Mouse (Mus musculus) forebrain, embryonic 14.5 days (tissue): ENCODE measurements around the gene Smtnl2. TPM values are rescaled to one million over a fixed set of nuclear protein-coding genes. Genes with fewer than 3 reads are reported as not detected.

ENCODE experiments used
- ATAC-seq: fragments of 200-750 bp; cut with Nextera tagmentation; 2 replicates; pipeline ENCODE4 v1.8.0; 2017; ENCODE audit warnings: mild to moderate bottlenecking, moderate library complexity
- DNase-seq: peaks from one replicate; pipeline ENCODE4 v3.0.0-alpha.2; 2015; ENCODE audit warnings: low spot score
- H3K27ac ChIP-seq: fragments of 300-500 bp; sonication (generic); 2 replicates; pipeline ENCODE4 v1.5.1; 2014; ENCODE audit warnings: low read depth, mild to moderate bottlenecking, control low read depth, low read length, moderate library complexity
- H3K27me3 ChIP-seq: fragments of 300-500 bp; sonication (generic); replicated peaks from 2 replicates; pipeline ENCODE4 v1.6.1; 2014; ENCODE audit warnings: low read length, control low read depth, mixed read lengths; ENCODE audit not compliant: control insufficient read depth, insufficient read depth
- H3K36me3 ChIP-seq: fragments of 300-500 bp; sonication (generic); 2 replicates; pipeline ENCODE4 v1.6.1; 2014; ENCODE audit warnings: low read length, control low read depth; ENCODE audit not compliant: control insufficient read depth, insufficient read depth
- H3K4me1 ChIP-seq: fragments of 300-500 bp; sonication (generic); 2 replicates; pipeline ENCODE4 v1.6.1; 2014; ENCODE audit warnings: antibody characterized with exemption, low read length, control low read depth; ENCODE audit not compliant: control insufficient read depth, insufficient read depth
- H3K4me2 ChIP-seq: fragments of 300-500 bp; sonication (generic); 2 replicates; pipeline ENCODE4 v1.6.1; 2014; ENCODE audit warnings: mild to moderate bottlenecking, control low read depth, low read length
- H3K4me3 ChIP-seq: fragments of 300-500 bp; sonication (generic); 2 replicates; pipeline ENCODE4 v1.5.1; 2014; ENCODE audit warnings: low read depth, low read length, control low read depth
- H3K9ac ChIP-seq: fragments of 300-500 bp; sonication (generic); 2 replicates; pipeline ENCODE4 v1.6.1; 2014; ENCODE audit warnings: mild to moderate bottlenecking, low read length, control low read depth, moderate library complexity
- H3K9me3 ChIP-seq: fragments of 300-500 bp; sonication (generic); replicated peaks from 2 replicates; pipeline ENCODE4 v1.6.1; 2016; ENCODE audit warnings: low read length, control low read depth, mixed read lengths; ENCODE audit not compliant: control insufficient read depth
- WGBS: fragments of 180-500 bp; shearing (Covaris S2); extraction: QIAGEN DNeasy Blood & Tissue Kit; methylation state at CpG from one replicate; pipeline ENCODE4 v1.1.7; 2014; 5-methylcytosine and 5-hydroxymethylcytosine counted together
- polyA plus RNA-seq: library from polyadenylated mRNA; unstranded; fragments of >200 nt; fragmentation: Nextera tagmentation; extraction: Ambion mirVana; gene quantifications from 2 replicates; pipeline ENCODE4 v1.2.1, GENCODE M21; 2014

The Smtnl2 gene
- polyA plus RNA-seq, 1 experiment from 2014 or later: 1.4 TPM

- 0 out of 2 replicates have a peak, but pooled peaks cover 7% of the 10 kb centered on the region for H3K4me1 ChIP-seq
- peak within 1 kb of the TSS; percentile 58 for H3K27ac ChIP-seq
- ATAC-seq: no peak
These were observed 49.2 kb downstream of the Smtnl2 start, which contains the start of gene Tekt1 for GRCm38 (mm10) chr11:72362347-72362741. Gene Tekt1 (minus strand): TSS chr11:72362442.

DNA sequence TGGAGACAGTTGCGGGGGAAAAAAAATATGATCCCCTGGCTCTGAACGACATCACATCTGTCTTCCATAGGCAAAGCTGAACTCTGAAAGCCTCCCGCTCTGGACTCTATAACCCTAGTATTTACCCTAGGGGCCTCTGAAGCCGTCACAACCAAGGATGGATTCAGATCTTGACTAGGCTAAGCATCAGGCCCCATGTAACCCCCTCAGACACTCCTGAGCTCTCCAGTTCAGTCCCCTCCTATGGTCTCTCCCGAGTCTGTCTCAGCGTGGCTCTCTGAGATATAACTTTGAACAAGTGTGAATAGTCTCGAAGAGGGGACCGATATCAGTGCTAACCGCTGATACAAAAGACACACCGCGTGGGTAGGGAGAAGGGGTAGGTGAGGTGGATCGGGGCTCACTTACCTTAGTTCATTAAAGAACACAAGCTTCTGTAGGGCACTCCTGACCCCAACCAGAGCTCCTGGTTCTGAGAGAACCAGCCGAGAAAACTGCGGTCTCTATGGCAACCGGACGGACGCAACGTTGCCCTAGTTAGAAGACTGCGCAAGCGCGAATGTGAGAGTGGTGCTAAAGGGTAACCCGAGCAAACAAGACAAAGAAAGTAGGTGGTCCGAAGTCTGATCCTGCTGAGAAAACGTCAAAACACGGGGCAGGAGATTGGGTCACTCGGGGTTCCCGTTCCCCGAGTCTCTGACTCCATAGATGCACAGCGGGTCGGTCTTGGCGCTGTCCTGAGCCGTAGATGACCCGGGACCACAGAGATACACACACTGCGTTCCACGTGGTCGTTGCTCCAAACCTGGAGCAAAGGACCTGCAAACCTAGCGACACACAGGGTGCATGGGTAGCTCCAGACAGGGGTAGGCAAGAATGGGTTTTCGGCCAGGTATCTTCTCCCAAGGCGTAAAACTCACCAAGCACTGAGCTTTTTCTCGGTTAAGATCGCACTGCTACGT, 49.8 kb downstream of the Smtnl2 start:
- ATAC-seq (peak; percentile 94), DNase-seq (peak; percentile 97)
- Histone ChIP-seq H3K27me3 (no peaks in the 10 kb centered on the region), H3K9ac (peak overlapping the region; percentile 76), H3K36me3 (no peaks in the 10 kb centered on the region), H3K4me3 (peak overlapping the region; percentile 45), H3K4me1 (0 out of 2 replicates have a peak, but pooled peaks cover 7% of the 10 kb centered on the region), H3K9me3 (no peaks in the 10 kb centered on the region), H3K27ac (peak overlapping the region; percentile 58), H3K4me2 (peak overlapping the region; percentile 89)
- WGBS: 9% methylated on average over 42 of the region's 42 CpGs

More at GRCm38 (mm10) chr11:72362347-72362741, 49.2 kb downstream of the Smtnl2 start, which contains the start of gene Tekt1:
- no peak for DNase-seq
- H3K36me3 ChIP-seq: no peaks in the 10 kb centered on the region
- H3K4me3 ChIP-seq: peak within 1 kb of the TSS; percentile 45
- H3K4me2 ChIP-seq: peak within 1 kb of the TSS; percentile 89
- H3K9ac ChIP-seq: peak within 1 kb of the TSS; percentile 76
- H3K9me3 ChIP-seq: no peaks in the 10 kb centered on the region
- H3K27me3 ChIP-seq: no peaks in the 10 kb centered on the region
- 29% methylated on average over 10 of the region's 10 CpGs for WGBS

DNA sequence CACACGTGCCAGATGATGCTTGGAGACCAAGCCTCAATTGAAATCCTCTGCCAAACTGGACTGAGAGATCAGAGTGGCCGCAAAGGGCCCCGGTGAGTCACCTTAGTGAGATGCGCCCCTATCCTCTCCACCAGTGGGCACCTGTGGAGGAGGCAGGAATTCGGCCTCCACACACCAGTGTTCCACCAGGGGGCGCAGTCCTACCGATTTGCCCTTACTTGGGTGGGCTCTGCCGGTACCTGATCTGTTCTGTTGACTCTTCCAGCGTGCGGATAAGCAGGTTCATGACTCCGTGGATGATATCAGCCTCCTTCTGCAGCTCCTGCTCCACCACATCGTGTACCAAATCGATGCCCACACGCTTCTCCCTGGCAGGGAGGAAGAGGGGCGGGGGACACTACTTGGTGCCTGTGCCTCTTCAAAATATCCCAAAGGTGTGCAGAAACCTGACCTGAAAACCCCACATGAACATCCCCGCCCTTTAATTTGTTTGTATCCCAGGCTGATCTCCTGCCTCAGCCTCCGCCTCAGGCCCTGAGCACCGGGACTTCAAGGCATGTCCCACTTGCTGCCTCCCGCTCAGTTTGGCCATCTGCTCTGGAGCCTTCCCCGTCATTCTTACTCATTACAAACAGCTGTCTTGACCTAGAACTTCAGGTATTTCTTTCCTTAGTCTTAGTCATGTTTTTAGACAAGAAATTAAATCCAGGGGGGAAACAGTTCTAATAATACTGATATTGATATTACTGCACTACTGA, 56.4 kb downstream of the Smtnl2 start:
- ATAC-seq (peak; percentile 46; the same call in 1 of the 2 replicates), DNase-seq (peak; percentile 74)
- 24% methylated on average over 19 of the region's 20 CpGs for WGBS
- no peaks in the 10 kb centered on the region for H3K36me3 ChIP-seq
- no peaks in the 10 kb centered on the region for H3K9me3 ChIP-seq
- H3K4me1 ChIP-seq: no peaks in the 10 kb centered on the region
- H3K27me3 ChIP-seq: no peaks in the 10 kb centered on the region
- H3K27ac ChIP-seq: no peak overlapping the region
- no peak overlapping the region for H3K4me3 ChIP-seq
- H3K9ac ChIP-seq: no peak overlapping the region
- H3K4me2 ChIP-seq: peak overlapping the region; percentile 24; the same call in 1 of the 2 replicates

- Histone ChIP-seq H3K27ac (no peak overlapping the region), H3K36me3 (no peaks in the 10 kb centered on the region), H3K4me2 (no peak overlapping the region), H3K9ac (no peak overlapping the region), H3K27me3 (no peaks in the 10 kb centered on the region), H3K4me3 (no peak overlapping the region), H3K4me1 (no peaks in the 10 kb centered on the region), H3K9me3 (no peaks in the 10 kb centered on the region)
- DNase-seq (no peak), ATAC-seq (no peak)
- WGBS: 80% methylated on average over 3 of the region's 3 CpGs
These were observed 58.3 kb downstream of the Smtnl2 start for GRCm38 (mm10) chr11:72353186-72353585.

GRCm38 (mm10) chr11:72352272-72352671, 59.2 kb downstream of the Smtnl2 start:
- H3K9me3 ChIP-seq: no peaks in the 10 kb centered on the region
- no peak overlapping the region for H3K4me3 ChIP-seq
- no peak overlapping the region for H3K4me2 ChIP-seq
- no peaks in the 10 kb centered on the region for H3K4me1 ChIP-seq
- H3K27ac ChIP-seq: no peak overlapping the region
- H3K9ac ChIP-seq: no peak overlapping the region
- ATAC-seq (no peak), DNase-seq (no peak)
- WGBS: 92% methylated on average over 1 of the region's 1 CpGs
- no peaks in the 10 kb centered on the region for H3K27me3 ChIP-seq
- no peaks in the 10 kb centered on the region for H3K36me3 ChIP-seq

GRCm38 (mm10) chr11:72349652-72350051, 61.9 kb downstream of the Smtnl2 start:
- WGBS: 77% methylated on average over 4 of the region's 4 CpGs
- Histone ChIP-seq H3K27me3 (no peaks in the 10 kb centered on the region), H3K4me3 (no peak overlapping the region), H3K9ac (no peak overlapping the region), H3K27ac (no peak overlapping the region), H3K4me1 (no peaks in the 10 kb centered on the region), H3K9me3 (no peaks in the 10 kb centered on the region), H3K4me2 (no peak overlapping the region), H3K36me3 (no peaks in the 10 kb centered on the region)
- DNase-seq (no peak), ATAC-seq (no peak)

- H3K4me2 ChIP-seq: no peak overlapping the region
- DNase-seq: no peak
These were observed 62.5 kb downstream of the Smtnl2 start for GRCm38 (mm10) chr11:72349016-72349415.

GRCm38 (mm10) chr11:72348563-72348962, 63.0 kb downstream of the Smtnl2 start:
- no peaks in the 10 kb centered on the region for H3K36me3 ChIP-seq
- H3K27ac ChIP-seq: no peak overlapping the region
- no peaks in the 10 kb centered on the region for H3K4me1 ChIP-seq
- H3K4me2 ChIP-seq: no peak overlapping the region
- DNase-seq: no peak
- no peak overlapping the region for H3K9ac ChIP-seq
- H3K27me3 ChIP-seq: no peaks in the 10 kb centered on the region
- WGBS: 66% methylated on average over 10 of the region's 10 CpGs
- no peaks in the 10 kb centered on the region for H3K9me3 ChIP-seq
- H3K4me3 ChIP-seq: no peak overlapping the region
- no peak for ATAC-seq

More at GRCm38 (mm10) chr11:72349016-72349415, 62.5 kb downstream of the Smtnl2 start:
- 70% methylated on average over 8 of the region's 8 CpGs for WGBS
- ATAC-seq: no peak
- Histone ChIP-seq H3K9me3 (no peaks in the 10 kb centered on the region), H3K9ac (no peak overlapping the region), H3K4me1 (no peaks in the 10 kb centered on the region), H3K27ac (no peak overlapping the region), H3K4me3 (no peak overlapping the region), H3K27me3 (no peaks in the 10 kb centered on the region), H3K36me3 (no peaks in the 10 kb centered on the region)
